Mouse (Mus musculus) spleen, embryonic (tissue): ENCODE data around the gene Pde4d.

Source experiments
- CTCF ChIA-PET: fragments of 350-600 bp; sonication (Branson Sonifier 250); formaldehyde crosslinking; loops from one replicate; lab custom pipeline; 2022; lab: Charles Lee

The Pde4d gene

DNA sequence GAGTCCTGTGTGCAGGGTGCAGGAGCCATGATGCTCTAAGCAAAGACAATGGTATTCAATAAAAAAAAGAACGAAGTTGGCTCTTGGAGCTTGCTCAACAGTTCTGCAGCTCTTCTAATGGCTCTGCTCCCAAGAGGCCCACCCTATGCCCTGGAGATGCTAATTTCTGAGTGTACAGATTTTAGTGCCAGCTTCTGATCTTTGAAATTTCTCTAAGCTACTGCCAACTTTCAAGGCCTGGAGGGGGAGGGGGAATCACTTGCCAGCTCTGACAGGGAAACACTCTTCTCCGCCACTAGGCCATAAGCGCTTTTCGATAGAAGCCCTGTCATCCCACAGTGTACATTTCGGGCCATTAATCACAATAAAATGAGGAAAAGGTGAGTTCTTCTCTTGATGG is 830.7 kb downstream of the Pde4d start:
- CTCF ChIA-PET: no interaction called here

DNA sequence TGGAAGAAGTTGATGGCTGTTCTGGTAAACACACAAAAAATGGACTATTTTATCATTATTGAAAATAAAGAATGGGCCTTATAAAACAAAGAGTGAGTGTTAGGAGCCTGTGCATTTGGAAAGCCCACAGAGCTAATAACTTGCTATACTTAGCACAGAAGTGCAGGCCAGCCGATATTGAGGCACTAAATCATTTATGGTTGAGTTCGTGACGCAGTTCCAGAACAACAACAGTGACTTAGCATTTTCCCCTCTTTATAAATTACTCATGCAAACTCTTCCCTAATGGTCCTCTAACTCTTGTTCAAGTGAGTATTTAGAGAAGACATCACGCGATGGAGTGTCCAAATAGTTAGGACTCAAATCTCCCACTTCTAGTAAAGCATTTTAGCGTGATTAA is 837.7 kb downstream of the Pde4d start:
- CTCF ChIA-PET: no interaction called here

DNA sequence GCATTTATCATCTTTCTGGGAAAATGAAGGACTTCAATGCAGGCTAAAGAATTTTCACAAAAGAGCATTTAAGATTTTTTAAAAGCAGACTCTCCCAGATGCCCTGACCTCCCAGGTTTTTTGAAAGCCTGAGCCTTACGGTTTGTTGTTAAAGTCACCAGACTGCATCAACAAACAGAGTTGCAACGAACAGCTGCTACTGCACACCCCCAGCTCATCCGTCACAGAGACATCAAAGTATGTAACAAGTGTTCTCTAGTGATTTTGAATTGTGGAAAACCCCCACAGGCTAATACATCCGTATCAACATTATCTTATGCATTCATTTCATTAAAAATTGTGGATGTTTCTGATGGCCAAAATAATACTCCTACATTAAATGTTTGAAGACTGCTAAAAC is 841.2 kb downstream of the Pde4d start:
- CTCF ChIA-PET: no interaction called here

DNA sequence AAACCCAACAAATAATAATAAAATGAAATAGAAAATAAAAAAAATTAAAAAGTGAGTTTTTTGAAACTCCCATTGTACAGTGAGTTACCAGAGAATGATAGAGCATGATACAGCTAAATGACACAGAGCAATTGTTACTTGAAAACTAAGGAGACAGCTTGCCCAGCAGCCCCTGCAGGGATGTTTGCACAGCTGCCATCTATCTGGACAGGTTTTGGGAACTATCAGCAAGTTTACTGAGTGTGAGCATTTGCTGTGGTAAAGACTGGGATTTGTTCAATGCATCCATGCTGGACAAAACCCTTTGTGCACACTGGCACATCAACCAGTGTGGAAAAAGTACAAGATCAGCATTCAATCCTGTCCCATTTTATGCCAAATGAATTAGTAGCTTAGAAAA is 843.3 kb downstream of the Pde4d start:
- CTCF ChIA-PET: no interaction called here

DNA sequence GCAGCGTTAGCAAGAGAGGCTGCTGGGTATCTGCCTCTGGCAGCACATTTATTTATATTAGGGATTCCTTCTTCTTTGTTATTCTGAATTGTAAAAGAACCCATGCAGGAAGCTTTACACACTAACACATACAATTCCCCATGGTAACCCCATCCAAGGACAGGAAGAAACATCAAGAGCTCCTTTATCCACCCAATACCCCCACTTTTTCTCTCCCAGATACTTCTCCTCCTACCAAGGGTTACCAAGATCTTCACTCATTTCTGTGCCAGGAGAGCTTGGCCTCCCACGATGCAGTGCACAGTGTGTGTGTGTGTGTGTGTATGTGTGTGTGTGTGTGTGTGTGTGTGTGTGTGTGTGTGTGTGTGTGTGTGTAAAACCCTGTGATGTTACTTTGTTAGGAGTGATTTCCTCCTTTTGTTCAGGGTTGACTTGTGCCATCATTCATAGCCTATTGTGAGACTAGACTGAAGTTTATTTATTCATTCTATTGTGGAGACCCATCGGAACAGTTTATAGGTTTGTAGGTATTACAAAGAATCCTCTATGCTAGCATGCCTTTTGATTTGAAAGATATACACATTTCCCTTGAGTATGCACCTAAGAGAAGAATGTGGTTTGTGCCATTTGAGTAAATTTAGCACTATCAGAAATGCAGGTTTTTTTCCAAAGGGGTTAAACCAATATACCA is 846.7 kb downstream of the Pde4d start:
- CTCF ChIA-PET: no interaction called here

DNA sequence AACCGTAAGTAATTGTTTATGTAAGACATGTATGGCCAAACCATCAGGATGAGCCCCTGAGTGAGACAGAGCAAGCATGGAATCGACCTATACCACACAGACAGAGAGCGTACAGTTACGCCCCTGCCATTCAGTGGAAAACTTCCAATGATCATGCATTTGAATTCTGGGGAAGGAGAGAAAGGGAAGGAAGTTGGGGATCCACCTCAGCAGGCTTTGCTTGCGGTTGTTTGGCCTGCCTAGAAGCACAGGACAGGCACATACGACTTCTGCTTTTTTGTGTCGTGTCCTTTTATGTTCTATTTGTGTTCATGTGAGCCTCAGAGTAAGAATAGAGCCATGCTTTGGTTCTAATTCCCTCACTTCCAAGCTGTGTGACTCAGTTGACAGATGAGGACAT is 849.1 kb downstream of the Pde4d start:
- CTCF ChIA-PET: no interaction called here

DNA sequence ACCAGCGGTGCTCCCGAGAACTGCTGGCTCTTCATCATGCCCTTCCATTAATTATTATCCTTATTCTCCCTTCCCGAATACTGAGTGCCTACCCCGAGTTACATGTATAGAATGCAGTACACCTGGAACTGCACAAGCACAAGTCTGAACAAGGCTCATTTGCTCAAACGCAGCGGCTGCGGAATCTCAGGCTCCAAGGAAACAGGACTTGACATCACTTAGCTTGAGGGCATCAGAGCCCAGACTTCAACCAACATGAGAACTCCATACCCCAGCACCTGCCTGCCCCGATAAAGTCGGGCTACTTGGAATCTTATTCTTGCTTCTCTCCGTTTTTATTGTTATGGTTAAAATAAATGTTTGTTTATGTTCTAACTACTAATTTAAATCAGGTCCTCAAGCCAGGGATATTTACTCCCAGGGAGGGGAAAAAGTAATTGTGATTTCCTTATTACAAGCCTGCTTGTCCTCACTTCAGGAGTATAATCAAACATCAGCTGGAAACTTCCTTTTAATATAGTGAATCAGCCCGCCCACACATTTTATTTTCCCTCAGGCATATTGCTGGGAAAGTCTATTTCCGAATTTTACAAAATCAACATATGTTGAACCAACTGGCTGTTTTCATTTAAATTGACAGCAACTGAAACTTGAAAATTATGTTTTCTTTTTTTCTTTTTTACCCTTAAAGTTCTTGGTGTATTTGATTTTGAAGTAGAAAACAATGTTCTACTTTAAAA is 849.9 kb downstream of the Pde4d start:
- CTCF ChIA-PET: no interaction called here

DNA sequence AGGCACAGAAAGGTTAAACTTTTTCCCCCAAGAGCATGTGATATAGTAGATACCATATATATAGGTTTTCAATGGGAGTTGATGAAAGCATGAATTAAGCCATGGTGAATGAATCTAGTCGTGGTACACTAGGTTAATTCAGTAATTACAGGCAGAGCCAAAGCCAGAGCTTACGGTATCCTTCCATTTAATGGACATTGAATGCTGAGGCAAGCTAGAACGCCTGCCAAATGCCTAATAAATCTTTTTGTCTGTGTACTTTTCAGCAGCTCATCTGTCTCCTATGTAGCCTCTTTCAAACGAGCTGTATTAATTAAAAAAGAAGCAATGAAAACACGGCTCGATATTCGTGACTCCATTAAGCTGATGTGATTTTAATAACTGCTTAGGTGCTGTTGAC is 862.8 kb downstream of the Pde4d start:
- CTCF ChIA-PET: no interaction called here

DNA sequence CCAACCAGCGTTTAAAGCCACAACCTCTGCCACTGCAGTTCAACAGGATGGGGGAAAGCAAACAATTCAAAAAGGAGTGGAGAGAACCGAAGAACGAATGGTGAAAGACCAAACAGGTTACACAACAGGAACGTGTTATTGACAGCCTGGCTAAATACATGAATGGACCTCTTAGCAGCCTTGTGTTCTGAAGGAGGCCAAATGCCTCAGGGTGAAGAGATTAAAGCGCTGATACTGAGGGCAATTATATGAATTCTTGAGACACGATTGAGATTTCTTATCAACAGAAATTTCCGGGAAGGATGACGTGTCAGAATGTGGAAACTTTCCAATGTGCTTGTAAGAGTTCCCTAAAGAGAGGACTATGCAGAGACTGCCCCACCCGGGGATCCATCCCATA is 865.9 kb downstream of the Pde4d start:
- CTCF ChIA-PET: no interaction called here

DNA sequence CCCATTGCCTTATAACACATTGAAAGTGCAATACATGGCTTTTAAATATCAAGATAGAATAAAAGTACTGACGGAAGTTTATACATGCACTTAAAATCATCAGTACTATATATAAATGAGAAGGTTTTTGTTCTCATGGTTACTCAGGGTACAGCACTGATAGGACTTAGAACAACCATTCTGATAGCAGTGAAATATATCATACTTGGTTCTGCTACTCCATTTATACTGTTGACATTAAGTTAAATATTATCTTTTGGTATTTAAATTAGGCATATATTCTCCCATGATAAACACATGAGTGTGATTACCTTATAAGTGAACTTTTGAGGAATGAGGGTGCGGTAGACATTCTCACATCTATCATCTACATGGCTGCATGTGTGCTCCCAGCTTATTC is 867.9 kb downstream of the Pde4d start:
- CTCF ChIA-PET: interaction anchor here (0.6 kb wide), 1 partner anchor 434 kb away, joined by 4 read pairs; no protein-coding TSS in a partner anchor

DNA sequence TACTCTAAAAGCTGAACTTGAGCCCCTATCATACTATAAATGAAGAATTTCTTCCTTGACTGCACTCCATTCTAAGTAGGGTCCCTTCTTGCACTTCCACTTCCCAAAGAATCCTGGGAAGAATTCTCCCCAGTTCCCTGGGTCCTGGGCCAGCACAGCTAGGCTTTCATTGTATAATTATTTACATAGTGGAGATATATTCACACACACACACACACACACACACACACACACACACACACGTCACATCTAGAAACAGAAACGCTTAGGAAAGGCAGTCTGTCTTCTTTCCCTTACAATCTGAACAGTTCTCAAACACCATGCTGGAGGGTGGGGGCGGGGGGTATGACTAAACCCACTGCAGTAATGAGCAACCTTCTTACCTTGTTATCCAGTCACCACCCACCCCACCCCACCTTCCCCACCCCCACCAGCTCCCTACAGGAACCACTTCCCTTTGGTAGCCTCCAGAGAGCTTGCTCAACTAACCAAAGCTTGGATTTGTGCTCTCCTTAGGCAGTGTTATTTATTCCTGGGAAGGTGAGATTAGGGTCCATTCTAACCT is 868.8 kb downstream of the Pde4d start:
- CTCF ChIA-PET: interaction anchor here (0.6 kb wide), 1 partner anchor 433 kb away, joined by 4 read pairs; no protein-coding TSS in a partner anchor

DNA sequence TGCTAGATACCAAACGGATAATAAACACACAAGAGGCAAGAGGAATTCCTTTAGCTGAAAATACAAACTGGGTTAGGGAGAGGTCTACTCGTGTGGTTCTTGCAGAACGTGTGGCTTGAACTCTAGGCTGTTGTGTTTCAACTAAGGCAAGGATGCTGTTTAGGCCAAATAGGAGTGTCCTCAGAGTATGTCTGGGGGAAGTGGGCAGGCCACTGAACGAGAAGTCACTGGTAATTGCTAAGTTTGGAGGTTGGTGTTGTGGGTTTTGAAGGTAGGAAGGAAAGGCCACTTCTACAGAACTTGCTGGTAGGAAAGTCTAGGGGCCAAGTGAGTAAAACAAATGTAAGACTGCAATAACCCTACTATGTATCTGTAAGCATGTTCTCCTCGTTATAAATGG is 876.3 kb downstream of the Pde4d start:
- CTCF ChIA-PET: no interaction called here

DNA sequence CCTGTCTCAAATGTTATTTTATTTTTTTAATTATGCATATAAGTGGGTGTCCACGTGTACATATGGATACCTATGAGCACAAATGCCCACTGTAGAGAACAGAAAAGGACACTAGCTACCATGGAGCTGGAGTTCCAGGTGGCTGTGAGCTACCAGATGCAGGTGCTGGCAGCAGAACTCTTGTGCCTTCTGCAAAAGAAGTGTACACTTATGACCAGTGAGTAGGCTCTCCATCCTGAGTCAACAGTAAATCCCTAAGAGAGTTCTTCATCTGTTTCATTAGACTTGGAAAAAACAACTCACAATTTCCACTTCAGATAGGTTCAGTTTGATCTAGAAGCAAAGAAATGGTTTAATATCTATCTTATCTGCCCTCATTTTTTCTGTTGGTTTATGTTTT is 881.8 kb downstream of the Pde4d start:
- CTCF ChIA-PET: no interaction called here

DNA sequence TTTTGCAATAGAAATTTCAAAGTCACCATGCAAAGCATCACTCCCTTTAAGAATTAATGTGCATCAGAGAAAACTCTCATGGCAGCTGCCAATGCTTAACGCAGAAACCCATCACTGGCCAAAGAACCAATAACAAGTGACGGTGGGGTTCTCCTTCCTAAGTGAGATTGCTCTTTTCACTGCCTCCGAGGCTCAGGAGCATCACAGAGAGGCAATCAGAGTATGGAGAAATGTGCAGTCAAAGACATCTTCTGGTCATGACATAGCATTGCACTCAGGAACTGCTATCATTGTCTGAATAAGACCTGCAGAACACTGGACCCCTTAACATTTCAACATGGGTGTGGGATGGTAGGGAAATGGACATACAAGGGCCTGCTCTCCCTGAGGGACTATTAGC is 892.2 kb downstream of the Pde4d start:
- CTCF ChIA-PET: no interaction called here

DNA sequence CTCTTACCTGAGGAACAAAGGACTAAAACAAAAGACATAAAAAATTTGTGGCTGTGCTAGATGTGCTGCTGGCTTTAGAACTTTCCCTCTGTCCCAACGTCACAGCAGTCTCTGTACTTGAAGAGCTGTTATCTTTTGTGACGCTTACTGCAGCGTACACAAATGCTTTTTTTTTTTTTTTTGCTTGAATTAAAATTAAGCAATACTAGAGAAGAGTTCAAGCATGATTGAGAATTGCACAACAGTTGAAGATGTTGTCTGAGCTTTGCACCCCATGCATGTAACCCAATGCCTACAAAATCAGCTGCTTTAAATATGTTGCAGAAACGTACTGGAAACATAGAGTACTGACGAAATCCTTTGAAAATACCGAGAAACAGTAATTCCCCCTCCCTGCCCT is 892.7 kb downstream of the Pde4d start:
- CTCF ChIA-PET: interaction anchor here (0.6 kb wide), 1 partner anchor 49 kb away, joined by 3 read pairs; no protein-coding TSS in a partner anchor

DNA sequence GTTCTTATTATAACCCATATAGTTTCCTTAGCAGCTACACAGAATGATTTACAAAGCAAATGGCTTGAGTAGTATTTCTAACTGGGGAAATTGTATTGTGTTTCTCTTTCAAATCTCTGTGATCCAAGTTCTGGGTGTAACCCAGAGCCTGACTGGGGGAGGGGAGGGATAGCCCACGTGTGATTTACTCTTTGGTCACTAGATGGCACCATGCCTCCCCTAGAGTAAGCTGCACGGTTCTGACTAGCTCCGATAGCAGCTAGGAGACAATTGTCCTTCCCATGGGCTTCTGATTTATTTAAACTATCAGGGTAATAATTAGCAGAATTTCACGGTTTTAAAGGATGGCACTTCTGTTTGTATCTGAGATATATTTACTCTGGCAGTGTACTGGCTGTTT is 893.8 kb downstream of the Pde4d start:
- CTCF ChIA-PET: interaction anchor here (1.2 kb wide), 1 partner anchor 175 kb away, joined by 7 read pairs; no protein-coding TSS in a partner anchor

DNA sequence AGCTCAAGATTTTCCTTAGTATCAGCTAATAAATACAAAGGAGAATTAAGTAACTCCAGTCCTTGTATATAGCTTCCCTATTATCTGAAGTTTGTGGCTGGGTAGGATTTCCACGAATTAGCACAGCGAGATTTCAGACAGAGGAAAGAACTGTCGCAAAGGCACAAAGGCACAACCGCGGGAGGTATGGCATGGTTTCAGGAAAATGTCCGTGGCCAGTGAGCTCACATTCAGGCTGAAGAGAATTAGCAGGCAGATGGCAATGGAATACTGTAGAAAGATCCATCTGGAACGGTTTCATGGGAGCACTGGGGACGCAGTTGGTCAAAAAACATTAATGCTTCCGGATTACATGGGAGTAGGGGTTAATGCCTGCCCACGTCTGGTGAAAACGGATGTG is 898.0 kb downstream of the Pde4d start:
- CTCF ChIA-PET: interaction anchor here (0.6 to 1.2 kb wide), 2 partner anchors 118 to 192 kb away, joined by 3 to 7 read pairs; no protein-coding TSS in a partner anchor

DNA sequence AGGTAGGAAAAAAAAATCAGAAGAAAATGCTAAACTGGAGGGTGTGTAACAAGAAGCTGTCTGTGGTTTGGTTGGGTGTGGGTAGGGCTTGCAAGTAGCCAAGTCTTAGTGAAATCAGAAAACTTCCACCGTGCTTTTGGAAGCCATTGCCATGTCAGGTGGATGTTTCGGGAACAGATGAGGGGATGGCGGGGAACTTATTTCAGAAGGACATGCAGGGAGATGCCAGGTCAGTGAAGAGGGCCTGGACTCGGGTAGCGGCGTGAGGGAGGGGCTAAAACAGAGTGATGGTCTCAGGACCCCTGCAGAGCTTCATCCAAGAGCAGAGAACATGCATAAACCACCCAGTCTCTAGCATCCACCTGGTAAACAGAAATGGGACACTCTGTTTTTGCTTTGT is 898.6 kb downstream of the Pde4d start:
- CTCF ChIA-PET: interaction anchor here (0.6 kb wide), 1 partner anchor 191 kb away, joined by 7 read pairs; no protein-coding TSS in a partner anchor

DNA sequence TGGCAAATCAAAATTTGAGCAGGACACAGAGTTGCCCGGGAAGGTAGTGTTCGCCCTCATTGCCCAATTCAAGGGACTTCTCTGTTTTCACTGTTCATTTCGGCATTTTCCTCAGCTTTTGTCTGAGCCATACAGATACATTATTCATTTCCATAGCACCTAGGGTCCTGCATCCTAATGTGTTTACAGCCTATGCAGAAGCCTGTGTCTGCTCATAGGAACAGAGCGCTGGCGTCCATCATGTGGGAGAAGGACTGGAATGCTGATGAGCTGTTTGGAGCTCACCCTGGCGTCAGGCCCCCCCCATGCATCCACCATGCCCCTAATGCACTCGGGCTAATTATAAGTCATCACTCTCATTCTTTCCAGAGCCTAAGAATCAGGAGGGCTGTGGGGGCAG is 900.4 kb downstream of the Pde4d start:
- CTCF ChIA-PET: no interaction called here

DNA sequence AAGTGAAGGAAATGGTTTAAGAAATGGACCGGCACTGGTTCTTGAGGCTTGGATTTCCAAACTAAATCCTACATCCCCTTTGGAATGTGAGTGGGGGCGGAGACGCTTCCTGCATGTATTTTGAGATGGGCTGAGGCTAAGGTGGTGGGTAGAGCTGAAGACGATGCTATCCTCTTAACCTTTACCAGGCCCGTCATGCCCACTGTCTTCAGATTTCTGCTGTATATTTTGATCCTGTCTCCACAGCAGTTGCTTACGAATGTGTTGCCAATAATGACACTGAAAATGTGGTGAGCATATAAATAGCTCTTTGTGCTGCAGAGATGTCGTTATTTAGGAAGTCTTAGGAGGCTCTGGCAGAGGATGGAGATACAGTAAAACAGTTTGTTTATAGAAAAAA is 904.3 kb downstream of the Pde4d start:
- CTCF ChIA-PET: no interaction called here

DNA sequence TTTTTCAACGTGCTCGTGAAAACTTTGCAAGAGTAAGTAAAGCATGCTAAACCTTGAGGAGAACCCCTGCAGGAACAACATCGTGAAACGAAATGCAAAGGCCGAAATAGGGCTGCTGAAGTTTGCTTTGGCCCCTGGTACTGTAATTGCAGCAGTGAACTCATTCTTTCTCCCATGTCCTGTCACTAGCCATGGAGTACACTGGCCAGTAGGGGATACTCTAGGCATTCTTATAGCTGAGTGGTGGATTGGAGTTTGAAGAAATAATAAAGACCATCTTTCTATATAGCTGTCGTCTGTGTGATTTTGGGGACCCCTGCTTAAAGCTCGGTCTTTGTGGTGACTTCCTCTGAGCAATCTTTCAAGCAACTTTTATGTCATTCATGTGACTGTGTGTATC is 906.5 kb downstream of the Pde4d start:
- CTCF ChIA-PET: interaction anchor here (0.8 kb wide), 1 partner anchor 130 kb away, joined by 5 read pairs; no protein-coding TSS in a partner anchor

DNA sequence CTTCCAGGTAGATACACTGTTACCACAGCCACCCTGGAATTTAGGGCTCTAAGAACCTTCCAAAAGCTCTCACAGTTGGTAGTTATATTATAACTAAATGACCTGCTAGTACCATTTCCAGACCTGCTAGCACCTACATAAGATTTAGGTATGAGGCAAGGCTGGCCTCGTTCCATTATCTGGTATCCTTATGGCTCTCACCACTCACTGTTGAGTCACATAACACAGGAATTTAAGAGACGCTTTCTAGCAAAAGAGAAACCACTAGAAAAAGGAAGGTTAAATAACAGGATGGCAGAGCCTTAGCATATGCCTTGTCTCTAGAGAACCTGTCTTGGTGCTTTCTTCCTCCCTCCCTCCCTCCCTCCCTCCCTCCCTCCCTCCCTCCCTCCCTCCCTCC is 910.2 kb downstream of the Pde4d start:
- CTCF ChIA-PET: no interaction called here

DNA sequence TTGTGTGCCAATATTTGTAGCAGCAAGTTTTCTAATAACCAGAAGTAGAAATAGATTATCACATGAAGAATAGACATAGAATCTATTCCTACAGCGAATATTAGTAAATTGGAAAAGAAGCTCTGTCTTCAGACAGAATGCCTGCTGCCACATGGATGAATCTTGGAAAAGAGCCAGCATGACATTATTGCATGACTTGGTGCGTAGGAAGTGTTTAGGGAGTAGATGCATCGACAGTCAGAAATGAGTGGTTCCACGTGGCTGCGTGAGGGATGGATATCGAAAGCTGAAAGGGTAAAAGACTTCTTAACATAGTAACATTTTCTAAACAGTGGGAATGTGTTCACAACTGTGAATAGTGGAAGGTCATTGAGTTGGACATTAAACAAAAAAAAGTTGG is 912.6 kb downstream of the Pde4d start:
- CTCF ChIA-PET: no interaction called here
